Mouse (Mus musculus) MN1 (cell line): ENCODE measurements around the gene Tekt5.

Experiments used
- DNase-seq: peaks from one replicate; pipeline ENCODE4 v3.0.0-alpha.2; 2016; ENCODE audit warnings: low spot score

Tekt5 gene

DNA sequence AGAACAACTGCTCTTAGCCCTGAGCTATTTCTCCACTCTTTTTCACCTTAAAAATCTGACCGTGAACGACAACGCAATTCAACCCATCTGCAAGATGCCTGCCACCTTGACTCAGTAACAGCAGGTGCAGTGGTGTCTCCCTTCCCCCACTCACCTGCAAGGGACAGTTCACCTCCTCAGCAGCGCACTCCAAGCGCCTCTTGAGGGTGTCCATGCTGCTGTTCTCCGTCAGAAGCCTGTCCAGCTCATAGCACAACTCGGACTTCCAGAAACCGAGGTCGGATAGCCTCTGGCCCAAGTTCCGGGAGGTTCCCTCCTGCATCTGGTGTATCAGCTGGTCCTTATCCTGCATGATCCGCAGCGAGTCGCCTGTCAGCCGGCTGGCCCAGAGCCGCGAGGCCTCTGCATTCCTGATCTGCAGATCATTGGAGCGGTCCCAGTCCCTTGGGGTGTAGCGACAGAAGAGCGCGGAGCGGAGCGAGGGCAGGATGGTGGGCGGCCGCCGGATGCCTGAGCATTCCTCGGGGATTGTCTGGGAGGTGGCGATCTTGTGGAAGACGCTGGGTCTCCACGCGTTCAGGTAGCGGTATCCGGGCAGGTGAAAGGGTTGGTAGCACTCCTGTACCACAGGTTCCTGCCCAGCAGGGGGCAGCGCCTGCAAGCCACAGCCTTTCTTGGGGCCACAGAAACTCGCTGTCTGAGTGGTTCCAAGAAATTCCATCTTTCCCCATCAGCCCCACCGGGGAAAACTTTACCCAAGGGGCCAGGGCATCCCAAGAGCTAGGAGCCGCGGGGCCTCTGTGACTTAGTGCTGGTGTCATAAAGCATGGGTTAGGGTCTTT is at the start of gene Tekt5:
Gene Tekt5 (minus strand): TSS at position 792 of the 842 bp plus-strand sequence.
- no peak for DNase-seq

- peak; percentile 33 for DNase-seq
Observed at GRCm38 (mm10) chr16:10443723-10444122, 48.4 kb upstream of the Tekt5 start.

GRCm38 (mm10) chr16:10441761-10442160 is 46.5 kb upstream of the Tekt5 start:
- DNase-seq, result no peak

DNA sequence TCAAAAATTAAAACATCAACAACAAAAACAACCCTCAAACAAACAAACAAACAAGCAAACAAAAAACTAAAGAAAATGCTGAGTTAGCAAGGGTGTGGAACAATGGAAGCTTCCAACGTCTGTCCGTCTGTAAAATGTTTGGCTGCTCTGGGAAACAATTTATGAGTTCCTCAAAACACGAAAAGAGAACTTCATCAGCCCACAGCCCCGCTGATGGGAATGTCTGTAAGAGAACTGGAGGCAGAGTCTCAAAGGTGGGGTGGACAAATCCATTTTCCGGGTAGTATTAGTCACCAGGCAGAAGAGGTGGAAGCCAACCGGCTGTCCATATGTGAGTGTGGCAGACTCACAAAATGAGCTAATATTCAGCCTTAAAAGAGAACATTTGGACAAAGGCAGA is 46.0 kb upstream of the Tekt5 start:
- no peak for DNase-seq

DNA sequence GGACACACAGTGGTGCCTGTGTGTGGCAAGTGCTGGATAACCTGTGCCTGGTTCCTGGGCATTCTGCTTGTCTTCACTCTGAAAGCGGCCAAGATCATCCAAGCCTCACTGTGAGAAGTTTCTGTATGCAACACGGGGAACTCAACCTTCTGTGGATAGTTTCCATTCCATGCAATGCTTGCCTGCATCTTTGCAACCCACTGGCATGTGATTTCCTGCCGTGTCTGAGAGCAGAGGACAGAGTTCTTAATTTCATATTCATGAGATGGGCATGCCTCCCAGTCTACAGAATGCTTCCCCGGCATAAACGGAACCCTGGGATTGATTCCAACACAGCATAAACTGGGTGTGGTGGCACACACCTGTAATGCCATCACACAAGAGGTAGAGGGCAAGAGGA is 42.8 kb upstream of the Tekt5 start:
- DNase-seq, result no peak

DNA sequence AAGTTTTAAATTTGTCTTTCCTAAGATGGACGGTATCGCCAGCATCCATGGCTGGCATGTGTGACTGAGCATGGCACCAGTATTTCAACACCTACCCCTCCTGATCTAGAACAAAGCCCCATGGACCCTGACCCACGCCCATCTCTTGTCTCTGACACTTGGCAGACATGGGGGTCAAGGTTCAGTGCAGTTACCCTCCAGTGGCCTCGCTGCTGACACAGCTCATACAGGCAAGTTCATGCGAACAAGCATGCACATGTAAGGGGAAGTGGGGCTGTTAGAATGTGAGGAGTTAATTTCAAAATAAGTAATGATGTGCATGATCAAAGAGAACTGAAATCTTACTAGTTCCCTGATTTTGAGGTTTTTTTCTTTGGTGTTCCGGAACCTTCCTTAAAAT is 40.9 kb upstream of the Tekt5 start:
- DNase-seq, result no peak

DNA sequence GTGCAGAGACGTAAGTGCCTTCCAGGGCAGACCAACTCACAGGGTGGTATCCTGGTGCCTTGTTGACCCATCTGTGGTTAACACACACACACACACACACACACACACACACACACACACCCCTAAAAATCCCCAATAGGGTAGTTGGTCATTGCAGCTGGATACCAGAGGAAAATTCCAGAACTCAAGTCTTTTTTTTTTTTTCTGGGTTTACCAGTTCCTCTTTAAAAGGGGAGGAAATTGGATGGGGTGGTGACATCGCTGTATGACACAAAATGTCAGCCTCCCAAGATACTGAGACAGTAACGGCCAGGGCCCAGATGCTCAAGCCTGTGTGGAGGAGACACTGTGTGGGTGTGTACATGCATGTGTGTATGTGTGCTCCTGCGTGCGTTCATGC is 38.1 kb upstream of the Tekt5 start:
- DNase-seq, result no peak

- DNase-seq, result no peak
Observed at GRCm38 (mm10) chr16:10432387-10432786, 37.1 kb upstream of the Tekt5 start.

DNA sequence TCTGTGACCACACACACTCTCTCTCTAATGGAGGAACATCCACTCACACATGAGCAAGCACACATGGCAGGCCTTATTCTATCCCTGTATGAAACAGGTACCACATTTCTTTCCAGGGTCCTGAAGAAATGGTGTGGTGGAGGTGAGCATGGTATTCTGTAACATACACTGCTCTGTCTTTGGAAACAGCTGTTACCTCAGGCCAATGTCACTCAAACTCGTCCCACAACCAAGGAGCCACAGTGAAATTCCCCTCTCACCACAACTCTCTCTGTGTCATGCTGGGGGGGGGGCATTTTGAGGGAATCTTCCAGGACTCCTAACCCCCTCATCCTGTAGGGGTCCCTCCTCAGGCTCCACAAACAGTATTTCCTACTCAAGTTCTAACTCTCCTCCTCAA is 36.6 kb upstream of the Tekt5 start:
- DNase-seq, result no peak

- DNase-seq, result no peak
Observed at GRCm38 (mm10) chr16:10420447-10421054, 25.3 kb upstream of the Tekt5 start.

GRCm38 (mm10) chr16:10417723-10418259 is 22.5 kb upstream of the Tekt5 start:
- no peak for DNase-seq

GRCm38 (mm10) chr16:10416866-10417265 is 21.6 kb upstream of the Tekt5 start:
- no peak for DNase-seq

DNA sequence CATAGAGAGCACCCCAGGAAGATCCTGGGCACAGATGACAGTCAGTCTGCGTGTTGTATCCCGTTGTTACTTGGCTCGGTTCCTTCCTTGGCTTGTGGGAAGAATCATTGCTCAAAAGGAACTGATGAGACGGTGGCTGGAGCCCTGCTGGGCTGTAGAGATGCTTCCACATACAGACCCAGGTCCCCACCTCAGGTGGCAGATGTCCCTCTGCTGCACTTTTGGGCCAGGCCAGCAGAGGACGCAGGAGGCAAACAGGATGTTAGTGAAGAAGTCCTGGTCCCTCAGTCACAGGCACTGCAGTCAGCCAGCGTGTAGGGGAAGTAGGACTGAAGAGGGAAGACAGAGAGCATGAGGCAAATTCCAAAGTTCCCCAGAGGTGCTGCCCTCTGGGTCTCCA is 20.7 kb upstream of the Tekt5 start:
- no peak for DNase-seq

GRCm38 (mm10) chr16:10411764-10412746 is 16.8 kb upstream of the Tekt5 start, which contains the start of gene Nubp1:
TSS of gene Nubp1 (plus strand) at chr16:10411948.
- peak; percentile 95 for DNase-seq

DNA sequence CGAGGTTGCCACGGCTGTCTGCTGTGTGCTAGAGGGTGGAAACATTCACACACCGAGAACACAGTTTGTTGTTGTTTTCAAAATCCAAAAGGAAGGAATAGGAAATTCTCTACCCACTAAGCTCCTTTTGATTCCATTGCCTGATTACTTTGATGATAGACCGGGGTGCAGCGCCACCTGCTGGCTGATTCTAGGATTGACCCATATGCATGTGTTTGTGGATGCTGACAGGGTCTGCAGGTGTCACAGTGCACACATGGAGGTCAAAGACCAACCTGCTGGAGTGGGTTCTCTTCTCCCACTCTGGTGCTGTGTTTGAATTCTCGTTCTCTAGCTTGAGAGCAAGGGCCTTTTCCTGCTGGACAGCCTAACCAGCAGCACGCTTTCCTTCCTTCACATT is 3.9 kb upstream of the Tekt5 start:
- DNase-seq, result peak; percentile 69

DNA sequence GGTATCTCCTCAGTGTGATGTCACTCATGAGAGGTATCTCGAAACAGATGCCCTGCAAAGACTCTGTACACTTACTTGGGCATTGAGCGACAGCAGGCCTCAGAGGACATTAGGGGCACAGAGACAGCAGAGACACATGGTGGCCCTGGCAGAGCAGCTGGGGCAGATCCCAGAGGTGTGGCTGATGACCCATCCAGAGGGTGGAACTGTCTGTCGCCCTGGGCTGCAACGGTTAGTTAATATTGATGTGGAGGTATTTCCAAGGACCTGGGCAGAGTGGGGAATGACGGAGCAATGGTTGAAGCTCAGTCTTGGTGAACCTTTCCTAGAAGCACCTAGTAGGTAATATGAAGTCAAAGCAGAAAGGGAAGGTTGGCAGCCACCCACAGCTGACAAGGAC is 3.5 kb upstream of the Tekt5 start:
- no peak for DNase-seq

GRCm38 (mm10) chr16:10392587-10392986 is 2.7 kb downstream of the Tekt5 start:
- DNase-seq, result no peak

- no peak for DNase-seq
Observed at GRCm38 (mm10) chr16:10388634-10389365, 6.5 kb downstream of the Tekt5 start.

GRCm38 (mm10) chr16:10385261-10385660 is 10.0 kb downstream of the Tekt5 start:
- no peak for DNase-seq

GRCm38 (mm10) chr16:10384544-10384943 is 10.7 kb downstream of the Tekt5 start:
- DNase-seq, result no peak

DNA sequence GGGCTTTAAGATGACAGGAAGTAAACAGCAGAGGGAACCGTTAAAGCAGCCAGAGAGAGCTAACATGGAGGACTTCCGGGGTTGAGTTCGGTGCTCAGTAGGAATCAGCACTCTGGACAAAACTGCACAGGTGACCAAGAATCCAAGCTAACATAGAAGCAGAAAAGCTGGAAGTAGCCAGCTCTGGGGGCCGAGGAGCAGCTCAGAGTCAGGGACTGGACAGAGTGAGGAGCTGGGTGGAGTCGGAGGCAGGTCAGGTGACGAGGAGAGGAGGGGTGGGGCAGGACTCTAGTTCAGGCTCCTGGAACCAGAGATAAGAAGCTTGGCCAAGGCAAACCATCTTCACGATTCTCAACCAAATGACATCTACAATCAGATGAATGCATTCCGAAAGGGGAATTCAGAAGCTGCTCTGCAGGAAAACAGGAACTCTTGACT is 11.2 kb downstream of the Tekt5 start:
- no peak for DNase-seq
